Mouse (Mus musculus) MEL (cell line): Measurements from ENCODE around the gene Ergic3. TPM values are rescaled to one million over a fixed set of nuclear protein-coding genes. Genes with fewer than 3 reads are reported as not detected.

Experiments used
- DNase-seq: peaks from one replicate; pipeline ENCODE4 v3.0.0; 2011; ENCODE audit warnings: low read depth, low spot score
- H3K27ac ChIP-seq: 2 replicates; pipeline ENCODE4 v1.5.1; 2012; ENCODE audit warnings: low read depth, mild to moderate bottlenecking, control low read depth, low read length, moderate library complexity; ENCODE audit not compliant: control insufficient read depth
- H3K27me3 ChIP-seq, 2 experiments: fragments of 150-350 bp in 1 of 2; sonication (generic) in 1 of 2; 2 replicates each; pipeline ENCODE4 v1.6.1; 2012; ENCODE audit warnings: low read length in 2 of 2, mild to moderate bottlenecking in 2 of 2, improper control_type of control experiment in 1 of 2, moderate library complexity in 1 of 2; ENCODE audit not compliant: insufficient read depth in 2 of 2, control insufficient read depth in 1 of 2
- H3K36me3 ChIP-seq, 2 experiments: 2 replicates each; pipeline ENCODE4 v1.6.1; 2012 to 2014; ENCODE audit warnings: low read length in 2 of 2, improper control_type of control experiment in 1 of 2, inconsistent platforms in 1 of 2, mild to moderate bottlenecking in 1 of 2; ENCODE audit not compliant: insufficient read depth in 2 of 2, control insufficient read depth in 1 of 2
- H3K4me1 ChIP-seq, 2 experiments: fragments of 150-350 bp in 1 of 2; sonication (generic) in 1 of 2; 2 replicates each; pipeline ENCODE4 v1.6.1; 2012; ENCODE audit warnings: low read length in 2 of 2, improper control_type of control experiment in 1 of 2, mild to moderate bottlenecking in 1 of 2; ENCODE audit not compliant: insufficient read depth in 2 of 2, control insufficient read depth in 1 of 2
- H3K4me3 ChIP-seq, 2 experiments: fragments of 150-350 bp in 1 of 2; sonication (generic) in 1 of 2; 2 replicates each; pipeline ENCODE4 v1.5.1; 2012; ENCODE audit warnings: low read depth in 2 of 2, low read length in 2 of 2, mild to moderate bottlenecking in 2 of 2, moderate library complexity in 2 of 2, control low read depth in 1 of 2, improper control_type of control experiment in 1 of 2; ENCODE audit not compliant: control insufficient read depth in 1 of 2, insufficient read depth in 1 of 2
- H3K79me2 ChIP-seq: 2 replicates; pipeline ENCODE4 v1.6.1; 2012; ENCODE audit warnings: mild to moderate bottlenecking, low read length, moderate library complexity; ENCODE audit not compliant: control insufficient read depth, poor library complexity, insufficient read depth
- H3K9ac ChIP-seq: 2 replicates; pipeline ENCODE4 v1.6.1; 2012; ENCODE audit warnings: low read depth, mild to moderate bottlenecking, control low read depth, low read length, moderate library complexity; ENCODE audit not compliant: control insufficient read depth, poor library complexity, severe bottlenecking
- H3K9me3 ChIP-seq: fragments of 150-350 bp; sonication (generic); replicated peaks from 2 replicates; pipeline ENCODE4 v1.6.1; 2012; ENCODE audit warnings: mild to moderate bottlenecking, low read length, improper control_type of control experiment, moderate library complexity; ENCODE audit not compliant: insufficient read depth
- CHD1 ChIP-seq: IDR thresholded peaks from 2 replicates; pipeline ENCODE4 v1.6.1; 2012; ENCODE audit warnings: low read depth, mild to moderate bottlenecking, inconsistent platforms, low read length, improper control_type of control experiment
- E2F4 ChIP-seq: IDR thresholded peaks from 2 replicates; pipeline ENCODE4 v1.6.1; 2011; ENCODE audit warnings: low read depth, low read length, improper control_type of control experiment, borderline replicate concordance
- EP300 ChIP-seq, 2 experiments: IDR thresholded peaks; 2 replicates each; pipeline ENCODE4 v1.6.1; 2011; ENCODE audit warnings: improper control_type of control experiment in 2 of 2, low read length in 2 of 2, low read depth in 1 of 2, mild to moderate bottlenecking in 1 of 2
- GATA1 ChIP-seq: IDR thresholded peaks from 2 replicates; pipeline ENCODE4 v1.6.1; 2011; ENCODE audit warnings: low read depth, low read length, improper control_type of control experiment
- HCFC1 ChIP-seq: IDR thresholded peaks from 2 replicates; pipeline ENCODE4 v1.6.1; 2012; ENCODE audit warnings: low read depth, mild to moderate bottlenecking, inconsistent platforms, low read length, improper control_type of control experiment, moderate library complexity
- KAT2A ChIP-seq: conservative IDR thresholded peaks from 2 replicates; pipeline ENCODE4 v1.6.1; 2012; ENCODE audit warnings: low read depth, low read length, improper control_type of control experiment, inconsistent platforms
- NRF1 ChIP-seq: IDR thresholded peaks from 2 replicates; pipeline ENCODE4 v1.6.1; 2014; ENCODE audit warnings: low read depth, mild to moderate bottlenecking, inconsistent platforms, low read length, improper control_type of control experiment, moderate library complexity; ENCODE audit not compliant: poor library complexity, insufficient read depth, severe bottlenecking
- POLR2A ChIP-seq, 2 experiments: IDR thresholded peaks; 2 replicates each; pipeline ENCODE4 v1.6.1; 2011 to 2012; ENCODE audit warnings: low read length in 2 of 2, mild to moderate bottlenecking in 2 of 2, control low read depth in 1 of 2, improper control_type of control experiment in 1 of 2, low read depth in 1 of 2, moderate library complexity in 1 of 2; ENCODE audit not compliant: control insufficient read depth in 1 of 2, insufficient read depth in 1 of 2, poor library complexity in 1 of 2
- RAD21 ChIP-seq: IDR thresholded peaks from 2 replicates; pipeline ENCODE4 v1.6.1; 2011; ENCODE audit warnings: mild to moderate bottlenecking, low read depth, low read length, improper control_type of control experiment
- SIN3A ChIP-seq: IDR thresholded peaks from 2 replicates; pipeline ENCODE4 v1.6.1; 2012; ENCODE audit warnings: low read length, improper control_type of control experiment, inconsistent platforms
- SMC3 ChIP-seq: IDR thresholded peaks from 2 replicates; pipeline ENCODE4 v1.6.1; 2011; ENCODE audit warnings: low read depth, low read length, improper control_type of control experiment
- TCF12 ChIP-seq: IDR thresholded peaks from 2 replicates; pipeline ENCODE4 v1.6.1; 2014; ENCODE audit warnings: low read depth, mild to moderate bottlenecking, inconsistent platforms, low read length, improper control_type of control experiment, moderate library complexity
- USF1 ChIP-seq: IDR thresholded peaks from 2 replicates; pipeline ENCODE4 v1.6.1; 2014; ENCODE audit warnings: low read depth, mild to moderate bottlenecking, inconsistent platforms, low read length, improper control_type of control experiment, moderate library complexity
- ZKSCAN1 ChIP-seq: IDR thresholded peaks from 2 replicates; pipeline ENCODE4 v1.6.1; 2012; ENCODE audit warnings: low read depth, mild to moderate bottlenecking, inconsistent platforms, low read length, improper control_type of control experiment, moderate library complexity
- polyA plus RNA-seq, 2 experiments: library from polyadenylated mRNA; stranded (reverse) in 1 of 2; unstranded in 1 of 2; fragments of >175 nt in 1 of 2; fragments of >200 nt in 1 of 2; gene quantifications; 2 replicates each; pipeline versions ENCODE4 v1.2.1 to v1.2.4; 2012; ENCODE audit warnings: low replicate concordance in 2 of 2, low read depth in 1 of 2; ENCODE audit not compliant: insufficient read length in 2 of 2, insufficient read depth in 1 of 2, missing spikeins in 1 of 2
- total RNA-seq: library from RNA; depleted of rRNA; stranded (reverse); fragments of 300-350 nt; gene quantifications from 2 replicates; pipeline ENCODE4 v1.2.3, GENCODE M21; 2012

The Ergic3 gene
- total and polyA plus RNA-seq, 3 experiments, result 86.9 to 168 TPM; not detected in 1

DNA sequence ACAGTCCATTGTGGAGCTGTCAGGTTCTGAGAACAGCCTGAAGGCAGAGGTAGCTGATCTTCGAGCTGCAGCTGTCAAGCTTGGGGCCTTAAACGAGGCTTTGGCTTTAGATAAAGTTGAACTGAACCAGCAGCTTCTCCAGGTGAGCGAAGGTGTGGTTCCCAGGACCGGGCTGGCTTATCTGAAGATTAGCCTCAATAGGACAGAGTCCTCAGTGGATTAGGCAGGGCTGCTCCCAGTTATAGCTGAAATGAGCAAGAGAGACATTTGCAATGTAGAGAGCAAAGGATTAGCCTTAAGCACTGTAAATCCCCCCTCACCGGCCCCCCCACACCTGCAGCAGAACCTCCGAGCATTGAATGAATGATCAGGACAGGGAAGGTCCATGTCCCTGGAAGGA, 34.5 kb upstream of the Ergic3 start:
- Histone ChIP-seq H3K27me3 (no peaks in the 10 kb centered on the region), H3K27ac (no peak overlapping the region), H3K9ac (no peak overlapping the region), H3K79me2 (no peaks in the 10 kb centered on the region), H3K9me3 (no peaks in the 10 kb centered on the region), H3K4me3 (no peak overlapping the region), H3K36me3 (peaks cover 0 to 3% of the 10 kb centered on the region in 2 experiments; a peak in 1 of 4 replicates), H3K4me1 (no peaks in the 10 kb centered on the region)
- TF ChIP-seq CHD1 (no peak), HCFC1 (no peak), USF1 (no peak), E2F4 (no peak), TCF12 (no peak), SMC3 (no peak), GATA1 (no peak), ZKSCAN1 (no peak), EP300 (IDR thresholded peaks at IDR 0.05; ENCODE audit: low read depth in 1 of 2, low read length in 2 of 2) (no peak), POLR2A (IDR thresholded peaks at IDR 0.05; ENCODE audit: control insufficient read depth in 1 of 2, insufficient read depth in 1 of 2, low read depth in 1 of 2, low read length in 2 of 2, poor library complexity in 1 of 2) (no peak), NRF1 (no peak)
- DNase-seq, result no peak

- H3K9me3 ChIP-seq, result no peaks in the 10 kb centered on the region
- H3K79me2 ChIP-seq, result no peaks in the 10 kb centered on the region
- TF ChIP-seq KAT2A (no peak), RAD21 (no peak), SIN3A (no peak)
- no peak overlapping the region for H3K9ac ChIP-seq
- no peaks in the 10 kb centered on the region for H3K4me1 ChIP-seq
- DNase-seq, result no peak
- H3K36me3 ChIP-seq, result no peaks in the 10 kb centered on the region; a peak in 1 of 4 replicates
- no peak overlapping the region for H3K27ac ChIP-seq
- no peaks in the 10 kb centered on the region for H3K27me3 ChIP-seq
- no peak overlapping the region for H3K4me3 ChIP-seq
These were observed 33.6 kb upstream of the Ergic3 start for GRCm38 (mm10) chr2:155974087-155974731.
